Mouse (Mus musculus): ENCODE results near the gene Wwox.

The Wwox gene

GRCm38 (mm10) chr8:115189836-115190235 is 750.4 kb downstream of the Wwox start:
- DNase-seq, result no peak

GRCm38 (mm10) chr8:115193767-115194166 is 754.3 kb downstream of the Wwox start:
- DNase-seq, result no peak

GRCm38 (mm10) chr8:115195334-115195733 is 755.9 kb downstream of the Wwox start:
- DNase-seq, result no peak

GRCm38 (mm10) chr8:115196859-115197258 is 757.4 kb downstream of the Wwox start:
- DNase-seq, result no peak

DNA sequence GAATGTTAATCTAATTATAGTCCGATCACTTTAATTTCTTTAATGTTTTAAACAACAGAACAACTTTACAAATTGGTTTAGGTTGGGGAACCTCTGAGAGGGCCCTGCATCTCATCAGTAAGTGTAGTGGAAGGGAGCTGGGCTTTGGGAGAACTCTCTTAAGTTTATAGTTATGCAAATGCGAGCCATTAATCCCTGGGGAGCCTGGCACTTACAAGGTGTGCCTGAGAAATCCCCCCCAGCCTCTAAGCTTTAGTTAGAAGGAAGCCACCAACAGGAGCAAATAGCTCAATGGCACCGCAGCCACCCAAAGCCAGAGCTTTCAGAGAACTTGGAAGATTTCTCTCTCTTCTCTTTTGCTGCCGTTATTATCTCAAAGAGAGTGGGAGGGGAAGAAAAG is 759.7 kb downstream of the Wwox start:
- DNase-seq, result no peak

GRCm38 (mm10) chr8:115199616-115200150 is 760.2 kb downstream of the Wwox start:
- no peak for DNase-seq

DNA sequence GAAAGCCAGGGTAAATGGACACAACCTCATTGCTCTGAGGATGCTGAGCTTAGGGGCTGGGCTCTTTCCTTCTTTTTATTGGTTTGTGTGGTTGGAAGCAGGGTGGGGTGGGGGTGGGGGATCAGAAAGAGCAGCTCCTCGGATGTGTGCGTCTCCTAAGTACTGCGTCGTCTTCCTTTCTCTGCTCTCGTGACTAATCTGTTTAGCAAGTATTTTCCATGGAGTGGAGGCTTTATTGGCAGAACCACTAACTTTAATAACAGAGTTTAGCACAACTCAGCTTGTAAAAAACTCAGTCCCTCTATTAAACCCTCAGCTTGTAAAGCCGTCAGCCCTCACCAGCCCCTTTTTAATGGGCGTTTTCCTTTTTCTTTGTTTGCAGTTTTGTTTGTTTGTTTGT is 762.3 kb downstream of the Wwox start:
- DNase-seq, result no peak

GRCm38 (mm10) chr8:115207480-115207879 is 768.0 kb downstream of the Wwox start:
- DNase-seq, result no peak

- DNase-seq, result no peak
These were observed 769.1 kb downstream of the Wwox start for GRCm38 (mm10) chr8:115208415-115209192.

- peak; percentile 77 for DNase-seq
These were observed 770.6 kb downstream of the Wwox start for GRCm38 (mm10) chr8:115210014-115210413.

GRCm38 (mm10) chr8:115213126-115213525 is 773.7 kb downstream of the Wwox start:
- DNase-seq, result no peak

DNA sequence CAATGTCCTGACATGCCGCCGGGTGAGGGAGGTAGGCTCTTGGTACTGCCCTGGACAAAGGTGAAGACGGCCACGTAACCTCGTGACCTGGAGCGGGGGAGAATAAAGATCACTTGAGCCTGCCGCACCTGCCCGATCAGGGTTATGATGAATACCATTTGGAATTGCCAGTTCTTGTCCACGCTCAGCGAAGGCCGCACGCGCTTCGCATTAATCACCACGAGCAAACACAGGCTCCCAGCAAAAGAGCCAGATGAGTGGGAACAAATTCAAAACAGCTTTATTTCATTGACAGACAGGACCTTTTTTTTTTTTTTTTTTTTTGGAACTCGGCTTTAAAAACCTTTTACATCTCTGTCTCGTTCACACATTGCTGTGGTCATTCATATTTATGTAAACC is 775.4 kb downstream of the Wwox start:
- no peak for DNase-seq

GRCm38 (mm10) chr8:115216801-115217200 is 777.3 kb downstream of the Wwox start:
- DNase-seq, result no peak

DNA sequence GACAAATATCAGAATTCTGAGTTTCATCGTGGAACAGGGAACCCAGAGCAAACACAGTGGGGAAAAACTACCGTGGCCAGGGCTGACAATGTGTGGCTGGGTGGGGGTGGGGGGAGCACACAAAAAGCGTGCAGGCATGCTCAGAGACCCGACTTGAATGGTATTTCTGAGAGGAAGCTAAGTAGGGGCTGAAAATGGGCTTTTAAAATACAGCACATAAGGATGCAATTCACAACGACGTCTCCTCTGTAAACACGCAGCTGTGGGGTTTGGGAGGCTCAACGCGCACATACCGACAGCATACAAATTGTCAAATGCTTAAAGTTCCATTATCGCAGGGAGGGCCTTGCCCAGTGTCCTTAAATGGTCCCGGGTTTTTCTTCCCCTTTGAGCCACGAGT is 783.1 kb downstream of the Wwox start:
- DNase-seq, result no peak

- DNase-seq, result no peak
These were observed 787.5 kb downstream of the Wwox start for GRCm38 (mm10) chr8:115226781-115227583.

- DNase-seq, result no peak
These were observed 789.4 kb downstream of the Wwox start for GRCm38 (mm10) chr8:115228903-115229302.

GRCm38 (mm10) chr8:115234068-115234467 is 794.6 kb downstream of the Wwox start:
- no peak for DNase-seq

GRCm38 (mm10) chr8:115237596-115237995 is 798.1 kb downstream of the Wwox start:
- DNase-seq, result peak; percentile 90

- no peak for DNase-seq
These were observed 804.1 kb downstream of the Wwox start for GRCm38 (mm10) chr8:115243465-115244027.

- peak; percentile 91 for DNase-seq
These were observed 810.4 kb downstream of the Wwox start for GRCm38 (mm10) chr8:115249688-115250366.

DNA sequence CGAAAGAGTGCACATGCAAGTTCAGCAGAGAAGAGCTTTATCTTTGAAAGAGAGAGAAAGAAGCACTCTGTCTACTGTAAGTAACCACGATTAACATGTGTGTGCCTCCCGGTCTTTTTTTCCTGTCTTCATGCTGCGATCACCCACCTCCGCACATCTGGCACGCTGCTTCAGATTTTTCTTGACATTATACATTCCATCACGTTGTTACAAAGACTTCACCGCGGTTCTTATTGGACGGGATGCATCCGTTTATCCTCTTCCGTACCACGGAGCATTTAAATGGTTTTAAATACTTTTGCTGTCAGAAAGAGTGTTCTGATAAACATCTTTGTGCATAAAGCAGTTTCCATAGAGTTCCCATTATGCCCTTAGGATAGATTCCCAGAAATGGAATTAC is 816.1 kb downstream of the Wwox start:
- no peak for DNase-seq

GRCm38 (mm10) chr8:115257417-115257816 is 818.0 kb downstream of the Wwox start:
- DNase-seq, result no peak

- peak; percentile 77 for DNase-seq
These were observed 820.4 kb downstream of the Wwox start for GRCm38 (mm10) chr8:115259806-115260205.

Data from heart, adult 11 months (tissue).